Mouse (Mus musculus): Measurements from ENCODE around the gene Rap1b.
"Not testable (repeated sequence)": the region's sequence is repeated elsewhere in the genome, so short reads cannot be mapped to it uniquely, and the experiment has no call there.

Rap1b gene

DNA sequence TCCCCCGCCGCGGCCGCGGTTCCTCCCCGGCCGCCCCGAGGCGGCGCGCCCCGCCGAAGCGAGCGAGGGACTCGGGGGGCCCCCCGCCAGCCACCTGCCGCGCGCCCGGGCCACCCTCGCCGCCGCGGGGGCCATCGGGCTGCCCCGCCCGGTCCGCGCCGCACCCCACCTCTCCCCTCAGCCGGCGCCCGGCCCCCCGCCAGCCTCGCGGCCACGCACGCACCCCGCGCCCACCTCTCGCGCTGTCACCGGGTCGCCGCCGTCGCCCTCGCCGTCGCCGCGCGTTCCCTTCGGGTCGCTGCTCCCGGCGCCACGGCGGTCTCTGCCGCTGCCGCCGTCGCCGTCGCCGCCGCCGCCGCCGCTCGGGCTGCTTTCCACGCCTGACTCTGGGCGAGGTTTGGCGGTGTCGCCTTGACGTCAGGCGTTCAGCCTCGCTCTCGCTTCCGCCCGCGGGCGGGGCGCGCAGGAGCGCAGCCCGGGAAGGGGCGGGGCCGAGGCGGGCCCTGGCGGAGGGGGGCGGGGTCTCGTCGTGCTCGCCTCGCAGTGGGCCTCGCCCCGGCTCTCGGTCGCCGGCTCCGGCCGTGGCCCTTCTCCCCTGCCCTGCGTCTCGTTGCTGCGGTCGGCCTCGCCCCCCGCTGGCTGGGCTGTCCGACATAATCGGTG, at the start of gene Rap1b:
Gene Rap1b (minus strand): TSS at position 439 of the 663 bp plus-strand sequence.
- DNase-seq = peak; percentile 96 to 99

DNA sequence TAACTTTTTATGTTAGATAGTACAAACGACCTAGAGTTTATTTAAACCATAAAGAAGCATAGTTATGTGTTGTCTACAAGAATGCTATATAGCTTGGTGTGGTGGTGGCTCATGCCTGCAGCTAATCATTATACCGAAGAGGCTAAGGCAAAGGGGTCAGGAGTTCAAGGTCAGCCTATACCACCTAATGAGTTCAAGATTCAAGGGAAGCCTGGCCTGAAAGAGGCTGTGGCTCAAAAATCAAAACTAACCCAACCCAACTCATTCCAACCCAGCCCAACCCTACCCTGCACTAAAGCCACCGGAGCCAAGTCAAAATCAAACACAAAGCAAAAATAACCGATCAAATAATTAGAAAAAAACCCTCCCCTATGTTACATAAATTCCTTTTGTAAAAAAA, 49.4 kb upstream of the Rap1b start:
- no peak for DNase-seq

DNA sequence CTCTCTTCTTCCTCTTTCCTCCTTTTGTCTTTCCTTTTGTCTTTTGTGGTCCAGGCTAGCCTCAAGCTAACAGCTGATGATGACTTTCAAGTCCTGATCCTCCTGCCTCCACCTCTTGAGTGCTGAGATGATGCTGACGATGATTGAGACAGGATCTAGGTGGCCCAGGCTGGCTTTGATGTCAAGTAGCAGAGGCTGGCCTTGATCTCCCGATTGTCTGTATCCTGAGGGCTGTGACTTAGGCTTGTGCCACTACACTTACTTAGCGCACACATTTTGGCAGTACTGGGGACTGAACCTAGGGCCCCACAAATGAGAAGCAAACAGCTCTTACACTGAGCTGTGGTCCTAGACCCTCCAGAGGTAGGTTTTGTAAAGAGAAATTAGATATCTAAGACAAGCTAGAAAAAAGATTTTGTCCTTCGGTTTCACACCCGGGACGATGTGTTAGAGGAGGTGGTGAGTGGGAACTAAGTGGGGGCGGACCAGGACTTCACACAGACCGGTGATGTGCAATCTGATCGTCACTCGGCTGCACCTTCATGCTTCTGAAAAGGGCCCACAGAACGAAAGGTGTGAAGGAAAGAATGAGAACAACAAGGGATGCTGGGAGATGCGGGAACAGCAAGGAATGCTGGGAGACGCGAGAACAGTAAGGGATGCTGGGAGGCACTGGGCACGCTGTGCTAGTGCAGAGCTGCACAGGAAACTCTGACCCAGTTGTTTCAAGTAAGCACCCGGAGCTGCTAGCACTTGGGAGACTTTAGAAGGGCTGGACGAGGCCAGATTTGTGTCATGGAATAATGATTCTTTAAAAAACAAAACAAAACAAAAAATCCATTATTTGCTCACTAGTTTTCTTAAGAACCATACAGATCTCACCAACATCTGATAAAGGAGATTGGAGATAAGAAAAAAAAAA, 48.5 kb upstream of the Rap1b start:
- DNase-seq = no peak

DNA sequence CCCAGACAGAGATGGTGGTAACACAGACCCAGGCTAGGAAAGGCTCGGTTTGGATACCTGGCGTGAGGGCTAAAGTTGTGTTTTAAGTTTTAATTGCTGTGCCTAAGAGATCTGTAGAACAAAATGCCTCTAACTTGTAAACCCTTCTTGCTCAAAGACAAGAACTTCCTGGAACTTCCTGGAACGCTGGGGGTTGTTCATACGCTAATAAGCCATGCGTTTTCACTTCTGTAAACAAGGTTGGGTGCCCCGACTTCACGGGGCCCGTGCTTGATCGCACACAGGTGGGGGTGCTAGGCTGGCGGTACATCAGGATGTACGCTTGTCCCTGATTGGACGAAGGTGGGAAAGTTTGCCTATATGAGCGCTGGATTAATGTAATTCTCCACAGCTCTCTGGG, 47.3 kb upstream of the Rap1b start:
- DNase-seq = not testable (repeated sequence)

DNA sequence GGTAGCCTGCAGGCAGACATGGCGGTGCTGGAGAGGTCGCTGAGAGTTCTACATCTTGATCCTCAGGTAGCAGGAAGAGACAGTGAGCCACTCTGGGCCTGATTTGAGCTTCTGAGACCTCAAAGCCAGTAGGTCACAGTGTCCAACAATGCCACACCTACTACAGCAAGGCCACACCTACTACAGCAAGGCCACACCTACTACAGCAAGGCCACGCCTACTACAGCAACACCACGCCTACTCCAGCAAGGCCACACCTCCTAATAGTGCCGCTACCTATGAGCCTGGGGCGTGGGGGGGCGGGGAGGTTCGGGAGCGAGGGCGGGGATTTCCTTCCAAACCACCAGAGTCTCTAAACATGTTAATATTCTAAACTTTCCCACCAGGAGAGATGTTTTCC, 45.5 kb upstream of the Rap1b start:
- no peak for DNase-seq

DNA sequence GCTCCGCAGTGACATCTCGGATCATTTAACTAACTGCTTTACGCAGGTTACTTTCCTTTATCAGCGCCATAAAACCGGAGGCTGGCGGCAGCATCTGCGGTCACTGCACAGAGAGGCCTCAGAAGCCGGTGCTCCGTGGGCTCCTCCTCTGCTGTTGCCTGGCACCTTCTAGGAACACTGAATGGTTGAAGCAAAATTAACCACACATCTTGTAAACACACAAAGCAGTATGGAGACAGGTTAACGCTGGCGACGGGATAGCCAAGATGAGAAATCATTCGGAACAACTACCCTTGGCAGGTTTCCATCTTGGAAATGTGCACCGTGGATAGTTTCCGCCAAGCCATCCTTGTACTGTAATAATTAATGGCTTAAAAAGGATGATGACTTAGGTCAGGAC, 43.0 kb upstream of the Rap1b start:
- peak; percentile 42 to 45 for DNase-seq

DNA sequence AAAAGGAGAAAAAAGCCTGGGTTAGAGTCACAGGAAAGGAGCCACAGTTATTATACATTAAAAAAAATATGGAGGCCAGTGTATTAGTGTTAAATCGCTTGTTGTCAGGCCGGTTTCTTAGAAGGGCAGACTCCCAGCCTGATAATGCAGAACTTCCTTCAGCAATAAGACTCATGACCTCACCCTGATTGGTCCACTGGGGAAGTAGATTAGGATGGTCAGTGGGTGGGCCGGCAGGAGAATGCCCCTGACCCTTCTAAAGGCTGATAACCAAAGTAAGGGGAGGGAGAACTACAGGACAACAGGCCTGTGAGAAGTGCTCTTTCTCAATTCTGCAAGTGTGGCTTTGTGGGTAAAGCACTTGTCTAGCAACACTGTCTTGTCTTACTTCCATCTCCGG, 39.5 kb upstream of the Rap1b start:
- no peak for DNase-seq

DNA sequence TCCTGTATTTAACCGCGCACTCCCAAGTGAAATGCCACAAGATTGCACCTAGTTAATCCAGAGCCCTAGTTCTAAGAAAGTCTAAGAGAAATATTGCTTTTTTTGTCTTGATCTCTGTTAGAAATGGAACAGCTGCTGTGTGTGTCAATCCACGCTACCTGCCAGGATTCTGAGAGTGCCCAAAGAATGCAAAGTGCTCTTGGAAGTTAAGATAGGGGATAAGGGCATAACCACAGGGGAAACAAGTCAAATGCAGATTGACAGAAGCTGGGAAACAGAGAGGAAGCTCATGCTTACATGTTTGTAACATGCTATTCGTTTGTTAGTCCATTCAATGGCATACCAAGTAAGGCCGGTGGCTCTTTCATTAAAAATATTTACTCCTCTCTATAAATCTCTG, 38.9 kb upstream of the Rap1b start:
- no peak for DNase-seq

DNA sequence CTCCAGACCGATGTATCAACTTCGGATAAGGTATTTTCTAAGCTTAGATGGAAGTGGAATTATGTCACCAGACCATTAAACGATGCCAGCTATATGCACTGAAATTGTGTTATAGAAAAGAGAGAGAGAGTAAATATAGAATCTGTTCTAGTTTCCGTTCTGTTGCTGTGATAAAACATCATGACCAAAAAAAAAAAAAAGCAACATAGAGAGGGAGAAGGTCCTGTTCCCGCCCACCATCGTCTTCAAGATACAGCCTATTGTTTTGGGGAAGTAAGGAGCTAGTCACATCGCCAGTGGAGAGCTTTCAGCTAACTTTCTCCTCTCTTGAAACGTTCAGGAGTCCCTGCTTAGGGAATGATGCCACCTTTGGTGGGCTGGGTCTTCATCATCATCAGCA, 37.6 kb upstream of the Rap1b start:
- DNase-seq = no peak

DNA sequence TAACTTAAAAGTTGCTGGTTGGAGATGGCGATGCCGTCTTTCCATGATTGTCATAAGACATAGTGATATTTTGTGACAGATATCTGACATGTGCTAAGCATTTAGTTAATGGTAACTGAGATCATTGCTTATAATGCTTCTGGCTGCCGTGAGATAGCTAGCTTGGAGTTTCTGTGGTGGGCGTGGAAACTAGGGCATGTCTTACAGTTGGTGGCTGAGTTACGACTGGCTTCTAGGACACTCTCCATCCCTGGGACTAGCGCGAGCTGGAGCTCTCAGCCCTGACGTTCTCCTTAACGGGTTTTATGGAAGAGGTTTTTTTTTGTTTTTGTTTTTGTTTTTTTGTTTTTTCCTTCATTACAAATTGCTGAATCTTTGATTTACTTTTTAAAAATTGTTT, 32.8 kb upstream of the Rap1b start:
- no peak for DNase-seq

DNA sequence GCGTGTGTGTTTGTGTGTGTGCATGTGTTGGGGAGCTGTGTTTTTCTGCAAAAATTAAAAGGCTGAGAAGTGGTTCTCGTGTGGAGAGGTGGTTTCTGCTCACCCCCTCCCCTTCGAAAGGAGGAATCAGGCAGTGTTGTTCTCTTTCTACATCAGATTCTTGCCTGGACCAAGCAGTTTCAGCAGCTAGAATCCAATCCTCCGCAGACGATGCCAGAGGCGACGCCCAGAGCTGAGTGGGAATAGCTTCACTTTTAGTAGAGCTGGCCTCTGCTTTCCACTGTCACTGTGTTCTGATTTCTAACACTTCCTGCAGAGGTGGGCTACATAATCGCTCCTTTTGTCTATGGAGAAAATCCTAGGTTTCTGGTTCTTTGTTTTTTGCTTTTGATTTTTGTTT, 31.0 kb upstream of the Rap1b start:
- DNase-seq = no peak

DNA sequence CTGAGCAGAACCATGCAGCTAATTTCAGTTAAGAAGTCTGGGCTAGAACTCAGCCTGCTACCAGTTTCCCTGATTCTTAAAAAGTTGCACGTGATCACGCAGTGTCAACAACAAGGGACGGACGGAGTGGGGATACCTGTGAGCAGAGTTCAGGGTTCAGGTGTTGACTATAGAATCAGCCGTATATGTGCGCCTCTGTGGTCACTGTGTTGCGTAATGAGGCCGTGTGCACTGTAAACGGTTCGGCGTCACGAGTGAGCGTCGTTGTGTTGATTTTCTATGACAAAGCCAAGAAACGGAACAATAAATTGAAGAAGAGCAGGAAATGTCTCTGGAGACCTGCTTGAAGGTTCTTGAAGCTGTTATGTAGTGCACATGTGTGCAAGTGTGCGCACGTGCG, 30.6 kb upstream of the Rap1b start:
- DNase-seq = no peak

DNA sequence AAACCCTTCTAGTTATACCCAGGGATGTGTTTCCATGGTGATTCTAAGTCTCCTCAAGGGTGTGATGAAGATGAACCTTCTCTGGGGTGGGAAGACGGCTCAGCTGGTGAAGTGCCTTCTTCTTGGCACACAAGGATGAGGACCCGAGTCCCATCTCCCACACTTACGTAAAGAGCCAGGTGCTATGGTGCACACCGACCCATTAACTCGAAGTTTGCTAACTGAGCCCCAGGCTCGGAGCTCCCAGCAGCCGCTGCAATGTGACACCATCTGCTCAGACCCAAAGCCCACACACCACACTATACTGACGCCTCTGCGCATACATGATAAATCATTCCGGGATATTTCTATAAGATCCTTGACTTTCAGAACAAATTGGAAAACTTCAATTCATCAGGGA, 29.1 kb upstream of the Rap1b start:
- DNase-seq = no peak

DNA sequence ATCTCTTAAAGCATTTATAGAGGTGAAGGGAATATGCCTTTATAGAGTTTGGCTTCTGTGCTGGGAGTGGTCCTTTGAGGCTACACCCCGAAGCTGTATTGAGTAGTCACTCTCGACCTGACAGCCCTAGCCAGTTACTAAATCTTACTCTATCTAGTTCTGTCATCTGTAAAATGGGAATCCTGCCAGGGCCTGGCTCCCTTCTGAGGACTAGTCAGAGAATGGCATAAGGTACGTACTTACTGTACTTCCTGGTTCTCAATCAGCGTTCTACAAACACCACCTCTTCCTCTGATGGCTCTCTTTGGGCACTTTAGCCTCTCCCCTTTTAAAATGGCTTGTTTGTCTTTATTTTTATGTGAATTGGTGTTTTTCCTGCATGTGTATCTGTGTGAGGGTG, 28.1 kb upstream of the Rap1b start:
- DNase-seq = no peak

DNA sequence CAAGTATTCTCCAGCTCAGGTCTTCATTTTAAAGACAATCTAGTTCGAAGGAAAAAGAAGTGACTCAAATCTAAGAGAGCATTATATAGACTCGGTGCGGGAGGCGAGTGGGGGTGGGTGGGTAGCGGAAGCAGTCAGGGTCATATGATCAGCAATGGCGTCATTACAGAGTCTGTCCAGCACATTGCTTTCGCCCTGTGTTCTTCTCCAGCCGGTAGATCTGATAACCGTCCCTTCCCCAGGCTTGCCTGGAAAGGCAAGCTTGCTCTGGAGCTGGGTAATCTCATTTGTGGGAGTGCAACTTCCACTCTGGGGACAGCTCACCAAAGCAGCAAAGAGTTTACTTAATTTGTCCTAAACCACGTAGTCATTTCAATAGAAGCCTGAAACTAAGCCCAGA, 26.6 kb upstream of the Rap1b start:
- DNase-seq = no peak

DNA sequence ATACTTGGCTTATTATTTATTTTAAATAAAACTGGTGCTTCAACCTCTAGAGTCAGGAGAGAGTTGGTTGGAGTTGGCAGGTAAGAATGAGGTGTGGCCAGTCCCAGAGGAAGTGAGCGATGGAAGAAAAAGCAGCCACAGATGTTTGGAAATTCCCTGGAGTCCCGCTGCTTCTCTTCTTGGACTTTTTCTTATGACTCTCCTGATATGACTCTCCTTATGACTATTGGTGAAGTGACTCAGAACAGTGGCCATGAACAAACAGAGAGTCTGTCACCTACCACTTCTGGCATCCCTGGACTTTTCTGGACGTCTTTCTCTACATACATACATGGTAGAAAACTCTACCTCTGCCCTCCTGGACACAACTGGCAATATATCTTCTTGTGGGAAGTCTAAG, 21.5 kb upstream of the Rap1b start:
- DNase-seq = no peak

DNA sequence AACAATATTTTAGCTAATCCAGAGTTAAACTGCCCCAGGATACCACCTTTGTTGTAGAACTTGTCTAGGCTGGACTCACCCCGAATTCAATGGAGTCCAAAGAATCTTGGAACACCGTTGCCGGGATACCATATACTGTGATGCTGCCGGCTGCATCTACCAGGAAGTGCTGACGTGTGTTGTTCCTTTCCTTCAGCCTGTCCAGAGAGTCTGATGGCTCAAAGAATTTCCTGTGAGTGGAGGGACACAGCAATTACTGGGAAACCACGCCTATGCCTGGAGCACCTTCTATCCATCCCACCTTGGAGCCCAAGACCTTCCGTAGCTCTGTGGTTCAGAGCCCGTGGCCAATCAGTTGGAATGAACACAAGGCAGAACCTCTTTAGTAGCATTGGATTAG, 20.8 kb upstream of the Rap1b start:
- no peak for DNase-seq

DNA sequence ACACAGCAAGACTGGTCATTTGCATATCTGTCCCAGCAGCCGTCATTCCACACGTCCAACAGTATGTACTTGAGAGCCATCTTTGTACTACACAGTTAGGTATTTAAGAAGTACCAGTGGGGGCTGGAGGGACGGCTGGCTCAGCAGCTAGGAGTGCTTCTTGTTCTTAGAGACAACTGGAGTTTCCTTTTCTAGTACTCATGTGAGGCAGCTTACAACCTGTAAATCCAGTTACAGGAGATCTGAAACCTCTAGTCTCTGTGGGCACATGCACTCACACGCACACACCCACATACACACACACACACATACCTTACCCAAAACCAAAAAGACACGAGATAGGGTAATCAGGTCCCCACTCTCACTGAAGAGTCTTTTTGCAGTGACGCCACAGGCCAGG, 18.9 kb upstream of the Rap1b start:
- DNase-seq = no peak

DNA sequence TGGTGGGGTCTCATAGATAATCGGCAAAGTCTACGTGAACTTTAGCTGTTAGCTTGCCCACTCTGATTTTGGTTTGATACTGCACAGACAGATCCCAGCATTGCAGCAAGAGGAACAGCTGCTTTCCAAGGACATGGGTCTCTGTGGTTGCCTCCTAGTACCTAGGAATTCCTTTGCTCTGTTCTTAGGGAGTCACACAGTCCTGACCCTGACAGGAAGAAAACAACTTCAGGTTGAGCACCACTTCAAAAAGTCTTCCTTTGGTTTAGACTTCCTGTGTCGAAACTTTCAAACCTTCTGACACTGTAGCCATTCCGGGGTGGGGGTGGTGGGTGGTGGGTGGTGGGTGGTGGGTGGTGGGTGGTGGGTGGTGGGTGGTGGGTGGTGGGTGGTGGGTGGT, 18.4 kb upstream of the Rap1b start:
- no peak for DNase-seq

DNA sequence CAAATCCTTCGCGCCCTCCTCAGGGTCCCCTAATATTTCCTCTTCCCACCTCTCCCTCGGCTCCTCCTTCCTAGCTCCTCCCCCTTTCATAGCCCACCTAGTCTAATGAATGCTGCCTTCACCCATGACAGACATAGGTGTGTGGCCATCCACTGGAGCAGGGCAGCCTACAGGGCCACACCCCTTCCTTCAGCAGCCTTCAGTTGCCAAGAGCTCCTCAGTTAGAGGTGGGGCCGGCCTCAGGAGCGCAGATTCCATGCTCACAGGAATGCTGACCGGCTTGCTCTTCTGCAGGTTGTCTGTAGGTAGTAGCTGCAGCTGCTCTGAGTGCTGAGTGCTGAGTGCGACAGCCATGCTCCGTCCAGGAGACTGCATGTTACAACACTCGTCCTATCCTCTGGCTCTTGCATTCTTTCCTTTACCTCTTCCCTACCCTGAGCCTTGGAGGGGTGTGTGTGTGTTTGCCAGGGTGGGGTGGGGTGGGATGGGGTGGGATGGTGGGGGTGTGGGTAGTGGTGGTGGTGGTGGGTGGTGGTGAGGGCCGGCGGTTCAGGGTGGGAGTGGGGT, 16.3 kb upstream of the Rap1b start:
- DNase-seq = peak in 1 of 2 experiments; percentile 11

DNA sequence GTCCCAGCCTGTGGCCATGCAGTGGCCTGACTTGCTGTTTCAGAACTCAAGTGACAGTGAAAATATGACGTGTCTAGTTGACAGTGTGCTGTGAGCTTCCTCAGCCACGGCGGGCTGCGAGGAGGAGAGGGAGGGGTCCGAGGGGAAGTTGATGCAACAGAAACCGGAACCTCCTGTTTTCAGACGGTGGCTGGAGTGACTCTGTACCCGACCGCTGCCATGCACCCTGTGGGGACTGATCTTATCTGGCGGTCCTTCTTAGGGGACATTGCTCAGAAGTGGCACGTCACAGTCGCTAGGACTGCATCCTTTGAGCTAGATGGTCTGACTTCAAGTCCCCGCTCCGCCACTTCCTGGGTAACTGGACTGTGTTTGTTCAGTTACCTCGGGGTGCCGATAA, 15.1 kb upstream of the Rap1b start:
- DNase-seq = peak in 1 of 2 experiments; percentile 25

DNA sequence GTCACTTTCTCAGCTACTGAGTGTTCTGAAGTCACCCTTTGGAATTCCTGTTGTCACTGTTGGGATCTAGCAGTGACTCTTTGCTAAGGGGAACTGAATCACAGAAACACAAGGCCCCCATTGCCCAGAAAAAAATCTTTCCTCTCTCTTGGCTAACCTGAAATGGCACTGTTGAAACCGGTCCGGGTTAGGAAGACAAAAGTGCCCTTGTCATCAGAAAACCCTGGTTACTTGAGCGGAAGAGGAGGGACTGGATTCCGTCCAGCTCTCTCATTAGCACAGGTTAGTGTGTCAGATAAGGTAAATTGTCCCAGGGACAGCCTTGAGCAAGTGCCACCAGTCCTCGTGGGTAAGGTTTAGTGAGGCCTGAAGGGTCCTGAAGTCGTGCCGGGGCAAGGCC, 14.5 kb upstream of the Rap1b start:
- DNase-seq = no peak

DNA sequence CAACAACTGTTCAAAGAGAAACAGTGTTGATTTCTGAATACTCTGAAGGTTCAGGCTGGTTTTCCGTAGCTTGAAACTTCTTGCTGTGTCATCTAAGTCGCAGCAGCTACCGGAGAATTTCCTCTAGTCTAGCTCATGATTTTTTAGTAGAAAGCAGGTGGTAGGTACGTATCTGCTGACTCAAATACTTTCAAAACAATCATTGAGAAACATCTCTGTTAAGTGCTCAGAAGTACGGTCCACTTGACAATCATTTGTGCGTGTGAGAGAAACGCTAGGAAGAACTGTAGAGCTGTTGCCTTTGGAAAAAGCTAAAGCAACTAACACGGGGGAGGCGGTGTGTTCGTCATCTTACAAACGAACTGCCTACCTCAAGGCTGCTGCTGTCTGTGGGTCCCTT, 14.0 kb upstream of the Rap1b start:
- no peak for DNase-seq

DNA sequence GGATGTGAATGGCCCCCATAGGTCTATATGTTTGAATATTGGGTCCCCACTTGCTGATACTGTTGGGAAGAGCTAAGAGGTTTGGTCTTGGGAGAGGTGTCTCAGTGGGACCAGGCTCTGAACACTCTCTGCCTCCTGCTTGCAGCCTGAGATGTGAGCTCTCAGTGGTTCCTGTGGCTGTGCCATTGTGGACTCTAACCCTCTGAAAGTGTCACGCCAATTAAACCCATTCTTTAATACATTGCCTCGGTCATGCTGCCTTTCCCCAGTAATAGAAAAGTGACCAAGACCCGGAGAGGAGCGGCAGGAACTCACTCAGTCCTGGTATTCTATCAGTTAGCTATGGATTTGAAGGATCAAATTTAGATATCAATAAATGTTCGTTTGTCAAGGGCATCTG, 12.4 kb upstream of the Rap1b start:
- DNase-seq = no peak

Measured in kidney, postnatal 36 days (tissue).